Mouse (Mus musculus) adrenal gland, postnatal 4 days (tissue): ENCODE results near the gene Ankrd65. TPM values are rescaled to one million over a fixed set of nuclear protein-coding genes. Genes with fewer than 3 reads are reported as not detected.
A peak's percentile ranks its signal among the peaks of the same experiment; 100 is the strongest.
"Not testable (repeated sequence)": the region's sequence is repeated elsewhere in the genome, so short reads cannot be mapped to it uniquely, and the experiment has no call there.

Experiments used
- DNase-seq, 2 experiments: peaks; one replicate each; pipeline ENCODE4 v3.0.0; 2021 to 2022; ENCODE audit warnings: low spot score in 2 of 2, mixed read lengths in 2 of 2
- long read RNA-seq, 2 experiments: library from polyadenylated mRNA; stranded (forward); transcript quantifications; one replicate each; pipeline ENCODE4 v2.0.0; 2021
- total RNA-seq, 2 experiments: library from RNA; stranded (reverse); gene quantifications; 2 replicates each; pipeline ENCODE4 v1.2.3; 2021

Ankrd65 gene
- not detected for total RNA-seq
- long read RNA-seq, experiment 1: 0 reads
- long read RNA-seq, experiment 2, partial matches to known transcripts: 1 of 2 reads
- long read RNA-seq, experiment 2, other reads (novel, unspliced or antisense): 1 of 2 reads

DNA sequence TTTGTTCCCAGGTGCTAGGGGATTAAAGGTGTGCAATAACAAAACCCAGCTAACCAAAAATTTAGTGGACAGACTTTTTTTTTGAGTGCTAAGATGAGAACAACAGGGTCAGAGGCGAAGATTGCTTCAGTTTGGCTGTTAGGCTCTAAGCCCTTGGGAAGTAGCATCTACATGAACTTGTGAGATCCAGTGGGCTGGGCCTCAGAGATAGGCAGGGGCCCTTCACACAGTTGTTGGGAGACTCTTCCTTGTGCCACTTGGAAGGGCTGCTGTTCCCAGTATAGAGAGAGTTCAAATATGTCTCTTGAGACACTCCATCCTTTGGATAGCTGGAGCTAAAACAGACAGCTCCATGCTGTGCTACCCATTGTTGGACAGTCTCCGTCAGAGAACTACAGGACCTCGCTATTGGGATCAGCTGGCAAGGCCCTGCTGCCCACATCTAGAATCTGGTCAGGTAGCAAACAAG, at the start of gene Ankrd65:
TSS of gene Ankrd65 (plus strand) at position 419 of the 469 bp plus-strand sequence.
- no peak for DNase-seq

DNA sequence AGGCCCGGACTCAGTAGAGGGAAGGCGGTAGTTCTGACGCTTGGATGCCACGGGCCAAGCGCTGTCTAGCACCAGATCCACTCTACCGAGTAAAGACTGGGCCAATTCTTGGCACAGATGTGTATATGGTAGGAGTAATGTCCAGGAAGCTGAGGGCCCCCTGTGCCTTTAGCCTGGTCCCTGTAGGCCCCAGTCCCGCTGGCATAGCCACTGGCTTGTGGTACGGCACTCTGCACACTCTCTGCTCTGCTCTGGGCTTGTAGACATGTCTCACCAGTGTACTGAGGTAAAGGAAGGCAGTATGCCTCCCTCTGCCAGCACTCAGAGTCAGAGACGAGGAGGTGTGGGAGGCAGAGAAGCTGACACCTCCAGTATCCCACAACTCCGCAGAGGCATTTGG, 49.6 kb upstream of the Ankrd65 start:
- not testable (repeated sequence) for DNase-seq

GRCm38 (mm10) chr4:155742684-155743083, 47.6 kb upstream of the Ankrd65 start:
- DNase-seq: no peak

DNA sequence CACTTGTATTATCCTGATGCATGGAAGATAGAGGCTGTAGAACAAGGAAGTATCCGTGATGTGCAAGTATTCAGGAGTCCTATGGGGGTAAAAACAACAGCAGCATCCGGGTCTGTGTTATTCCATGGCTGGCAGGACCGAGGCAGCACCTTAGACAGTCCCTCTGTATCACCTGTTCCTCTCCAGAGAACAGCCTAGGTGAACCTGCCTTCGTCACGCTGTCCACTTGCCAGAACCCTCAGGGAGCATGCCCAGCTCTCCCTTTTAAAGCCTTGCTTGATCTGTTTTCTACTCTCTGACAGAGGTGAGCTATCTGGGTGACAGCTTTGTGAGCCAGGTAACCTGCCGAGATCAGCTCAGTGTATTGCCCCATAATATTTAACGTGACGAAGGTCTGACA, 45.8 kb upstream of the Ankrd65 start:
- no peak for DNase-seq

DNA sequence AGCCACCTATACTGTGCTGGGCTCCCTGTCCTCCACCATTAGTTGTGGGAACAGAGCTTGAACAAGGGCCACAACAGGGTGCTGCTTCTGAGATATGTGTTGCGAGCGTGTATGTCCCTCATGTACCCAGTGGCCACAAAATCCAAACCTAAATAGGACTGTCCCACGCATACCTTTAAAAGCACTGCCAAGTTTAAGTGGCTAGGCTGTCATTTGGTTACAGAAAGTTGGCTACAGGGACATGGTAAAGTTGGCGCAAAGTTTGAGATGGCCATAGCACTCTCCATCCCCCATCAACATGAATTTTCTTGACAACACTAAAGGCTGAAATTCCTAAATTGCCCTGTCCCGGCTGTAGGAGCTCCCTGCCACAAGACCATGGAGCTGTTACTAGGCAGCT, 45.1 kb upstream of the Ankrd65 start:
- DNase-seq: no peak

DNA sequence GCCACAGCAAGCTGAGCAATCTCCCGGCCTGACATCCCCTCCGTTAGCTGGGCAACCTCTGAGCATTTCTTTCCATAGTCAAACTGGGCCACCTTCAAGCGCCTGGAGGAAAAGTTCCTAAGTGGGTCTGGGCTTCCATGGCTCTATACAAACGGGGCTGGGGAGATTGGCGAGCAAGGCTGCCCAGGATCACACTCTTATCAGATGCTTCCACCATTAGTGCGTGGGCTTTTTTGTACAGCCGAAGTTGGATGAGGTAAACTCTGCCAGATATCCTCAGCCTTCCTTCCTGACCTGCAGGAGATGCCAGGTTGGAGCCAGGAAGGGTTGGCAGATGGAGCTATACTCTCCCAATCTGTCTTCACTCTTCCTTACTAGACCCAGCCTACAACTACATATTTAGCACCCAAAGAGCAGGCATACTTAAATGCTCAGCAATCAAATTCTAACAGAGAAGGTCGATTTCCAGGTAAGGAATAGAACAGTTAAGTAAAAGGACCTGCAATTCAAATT, 44.1 kb upstream of the Ankrd65 start:
- no peak for DNase-seq

- no peak for DNase-seq
Measured at GRCm38 (mm10) chr4:155746575-155747490, 43.4 kb upstream of the Ankrd65 start.

DNA sequence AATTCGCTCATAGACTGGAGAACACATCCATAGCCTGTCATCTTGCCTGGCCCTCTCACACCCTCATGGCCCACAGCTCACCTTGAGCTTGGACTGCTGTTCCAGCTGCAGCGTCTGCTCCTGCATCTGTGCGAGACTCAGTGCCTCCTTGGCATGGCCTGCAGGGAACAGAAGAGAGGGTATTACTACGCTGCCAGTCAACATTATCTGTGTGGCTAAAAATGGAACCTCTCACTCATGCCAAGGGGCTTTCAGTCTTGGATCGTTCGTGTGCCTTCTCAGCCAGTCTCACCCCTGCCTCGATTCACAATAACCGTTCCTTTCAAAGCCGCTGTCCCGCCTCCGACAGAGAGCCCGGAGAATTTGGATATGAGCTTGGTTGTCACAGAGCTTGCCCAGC, 33.2 kb upstream of the Ankrd65 start:
- no peak for DNase-seq

- no peak for DNase-seq
Measured at GRCm38 (mm10) chr4:155759862-155760612, 30.2 kb upstream of the Ankrd65 start.

DNA sequence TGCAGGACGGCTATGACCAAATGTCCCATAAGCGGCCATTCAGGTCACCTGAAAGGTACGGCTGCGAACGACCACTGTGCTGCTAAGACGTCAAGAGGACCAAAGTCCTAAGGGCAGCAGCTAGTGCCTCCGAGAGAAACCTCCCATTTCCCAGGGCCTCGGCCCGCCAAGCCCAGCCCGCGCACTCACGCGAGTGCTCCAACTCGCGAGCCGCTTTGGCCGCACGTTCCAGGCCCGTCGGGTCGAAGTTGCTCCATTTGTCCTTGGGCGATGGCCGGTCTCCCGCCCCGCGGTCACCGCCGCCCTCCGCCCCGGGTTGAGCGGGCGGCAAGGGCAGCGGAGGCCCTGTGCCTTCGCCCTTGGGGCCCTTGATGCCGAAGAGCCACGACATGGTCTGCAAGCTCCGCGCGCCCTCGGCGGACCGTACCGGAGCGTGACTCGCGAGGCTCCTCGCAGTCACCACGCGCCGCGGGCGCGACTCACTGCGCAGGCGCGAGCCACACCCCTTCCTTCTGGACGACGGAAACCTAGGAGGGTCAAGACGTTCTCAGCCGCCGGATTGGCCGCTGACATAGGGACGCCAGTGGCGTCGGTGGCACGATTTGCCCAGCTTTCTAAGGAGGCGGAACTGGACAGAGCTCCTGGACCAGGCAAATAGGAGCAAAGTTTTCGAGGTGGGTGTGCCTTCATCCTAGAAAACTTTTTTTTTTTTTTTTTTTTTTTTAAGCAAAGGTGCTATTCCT, 29.5 kb upstream of the Ankrd65 start, which contains the start of gene Atad3a:
TSS of gene Atad3a (minus strand) at position 481 of the 743 bp plus-strand sequence.
- DNase-seq: peak; percentile 95

DNA sequence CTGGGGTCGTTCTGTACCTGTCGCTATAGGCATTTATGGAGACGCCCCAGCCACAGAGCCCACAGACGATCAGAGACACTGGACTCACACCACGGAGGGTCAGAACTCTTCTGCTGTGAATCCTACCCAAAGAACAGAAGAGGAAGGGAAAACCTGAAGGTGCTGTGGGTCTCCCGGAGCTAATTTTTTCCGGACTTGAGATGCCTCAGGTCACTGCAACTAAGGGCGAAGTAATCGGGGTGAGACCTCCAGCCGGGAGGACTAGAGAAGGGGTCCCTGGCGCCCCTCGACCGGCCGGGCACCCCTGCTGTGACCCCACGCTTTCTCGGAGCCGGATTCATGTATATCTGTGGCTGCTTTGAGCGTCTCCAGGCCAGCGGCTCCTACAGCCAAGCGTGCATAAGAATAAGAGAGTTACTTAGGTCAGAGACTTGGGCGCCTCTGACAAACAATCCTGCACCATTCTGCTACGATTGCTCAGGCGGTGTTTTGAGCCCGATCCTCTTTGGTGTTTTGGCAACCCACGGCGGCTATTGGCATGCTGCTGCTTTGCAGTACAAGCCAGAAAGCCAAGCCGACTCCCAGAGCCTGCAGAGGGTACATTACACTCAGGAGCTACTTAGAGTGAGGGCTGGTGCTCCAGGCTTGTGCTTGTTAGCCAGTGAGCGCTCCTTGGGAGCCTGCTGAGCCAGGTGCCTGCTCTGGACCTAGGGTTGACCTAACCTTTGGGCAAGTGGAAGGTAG, 28.7 kb upstream of the Ankrd65 start:
- DNase-seq: no peak

- DNase-seq: no peak
Measured at GRCm38 (mm10) chr4:155762357-155762756, 27.9 kb upstream of the Ankrd65 start.

- DNase-seq: no peak
Measured at GRCm38 (mm10) chr4:155769496-155769879, 20.8 kb upstream of the Ankrd65 start.

DNA sequence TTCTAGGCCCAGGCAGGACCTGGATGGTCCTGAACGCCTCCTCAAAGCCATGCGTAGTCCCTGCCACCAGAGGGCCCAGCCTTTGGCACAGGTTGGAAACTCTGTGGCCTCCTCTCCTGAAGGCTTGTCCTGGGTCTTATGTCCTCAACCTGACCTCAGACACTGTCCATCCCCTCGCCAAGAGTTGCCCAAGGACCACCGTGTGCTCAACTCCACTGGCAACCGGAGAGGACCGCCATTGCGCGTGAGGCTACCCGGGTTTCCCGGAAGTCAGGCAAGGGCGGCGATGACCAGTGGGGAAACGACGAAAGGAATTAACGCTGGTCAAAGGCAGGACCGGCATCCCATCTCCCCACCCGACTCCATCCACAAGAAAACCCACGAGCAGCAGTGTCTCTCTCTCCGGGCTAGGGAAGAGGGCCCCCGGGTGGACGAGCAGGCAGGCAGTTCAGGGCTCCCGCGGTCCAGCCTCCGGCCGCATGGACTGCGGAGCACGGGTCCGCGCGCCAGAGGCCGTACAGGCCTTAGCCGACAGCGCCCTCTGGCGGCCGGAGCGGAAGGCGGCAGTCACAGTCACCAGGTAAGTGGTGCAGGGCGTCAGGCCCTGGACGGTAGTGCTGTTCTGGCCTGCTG, 20.2 kb upstream of the Ankrd65 start:
- peak; percentile 83 for DNase-seq

DNA sequence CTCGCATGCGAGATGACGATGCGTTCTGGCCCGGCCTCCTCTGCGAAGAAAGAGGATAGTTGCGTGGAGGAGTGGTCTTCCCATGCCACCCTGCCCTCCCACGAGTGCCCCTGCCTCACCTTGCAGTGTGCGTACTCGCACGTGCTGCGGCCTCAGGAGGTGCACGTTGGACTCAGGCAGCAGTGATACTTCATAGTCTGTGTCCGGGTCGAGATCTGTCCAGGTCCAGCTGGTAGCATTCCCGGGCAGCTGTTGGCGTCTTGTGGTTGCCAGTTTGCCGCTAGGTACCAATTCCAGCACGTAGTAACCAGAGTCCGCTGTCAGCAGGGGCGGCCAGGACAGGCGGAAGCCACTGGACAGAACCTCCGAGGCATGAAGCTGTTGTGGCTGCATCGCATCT, 19.6 kb upstream of the Ankrd65 start:
- no peak for DNase-seq

GRCm38 (mm10) chr4:155771706-155772105, 18.5 kb upstream of the Ankrd65 start:
- DNase-seq: no peak

DNA sequence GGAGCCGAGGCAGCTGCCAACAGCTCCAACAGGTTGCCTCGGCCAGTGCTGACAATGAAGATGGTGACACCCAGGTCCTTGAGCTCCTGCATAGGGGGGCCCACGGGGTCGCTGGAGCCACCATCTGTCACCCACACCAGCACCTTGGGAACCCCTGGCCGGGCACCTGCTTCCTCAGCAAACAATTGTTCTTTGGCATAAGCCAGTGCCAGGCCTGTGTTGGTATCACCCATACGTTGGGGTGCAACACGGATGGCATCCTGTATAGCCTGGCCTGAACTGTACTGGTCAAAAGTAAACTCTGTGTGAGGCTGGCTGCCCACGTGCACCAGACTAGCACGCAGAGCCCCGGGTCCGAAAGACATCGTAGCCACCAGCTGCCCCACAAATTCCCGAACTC, 17.5 kb upstream of the Ankrd65 start:
- DNase-seq: no peak

- no peak for DNase-seq
Measured at GRCm38 (mm10) chr4:155773335-155774078, 16.7 kb upstream of the Ankrd65 start.

GRCm38 (mm10) chr4:155774280-155774754, 15.9 kb upstream of the Ankrd65 start, which contains the start of gene Vwa1:
TSS of gene Vwa1 (minus strand) at chr4:155774698.
- DNase-seq: peak; percentile 60 to 70
